Mouse (Mus musculus) hindbrain, embryonic 10.5 days (tissue): ENCODE results near the gene Atg9a. TPM values are rescaled to one million over a fixed set of nuclear protein-coding genes. Genes with fewer than 3 reads are reported as not detected.

ENCODE experiments used
- DNase-seq: peaks from one replicate; pipeline ENCODE4 v3.0.0-alpha.2; 2017; ENCODE audit warnings: low spot score
- H3K27ac ChIP-seq: fragments of 300-500 bp; sonication (generic); 2 replicates; pipeline ENCODE4 v1.5.1; 2016; ENCODE audit warnings: mild to moderate bottlenecking, moderate library complexity
- H3K27me3 ChIP-seq: fragments of 300-500 bp; sonication (generic); 2 replicates; pipeline ENCODE4 v1.6.1; 2016; ENCODE audit warnings: mild to moderate bottlenecking; ENCODE audit not compliant: poor library complexity, insufficient read depth, severe bottlenecking
- H3K36me3 ChIP-seq: fragments of 300-500 bp; sonication (generic); 2 replicates; pipeline ENCODE4 v1.6.1; 2016; ENCODE audit warnings: mild to moderate bottlenecking, moderate library complexity
- H3K4me1 ChIP-seq: fragments of 300-500 bp; sonication (generic); replicated peaks from 2 replicates; pipeline ENCODE4 v1.6.1; 2016; ENCODE audit warnings: mild to moderate bottlenecking
- H3K4me3 ChIP-seq: fragments of 300-500 bp; sonication (generic); 2 replicates; pipeline ENCODE4 v1.5.1; 2016; ENCODE audit warnings: mild to moderate bottlenecking, moderate library complexity
- H3K9me3 ChIP-seq: fragments of 300-500 bp; sonication (generic); 2 replicates; pipeline ENCODE4 v1.6.1; 2016; ENCODE audit warnings: mild to moderate bottlenecking, moderate library complexity
- WGBS: fragments of 180-500 bp; shearing (Covaris S2); methylation state at CpG from one replicate; pipeline ENCODE4 v1.1.7; 2016; 5-methylcytosine and 5-hydroxymethylcytosine counted together
- polyA plus RNA-seq: library from polyadenylated mRNA; unstranded; fragments of >200 nt; fragmentation: Nextera tagmentation; extraction: Ambion mirVana; gene quantifications from 2 replicates; pipeline ENCODE4 v1.2.1, GENCODE M21; 2016

Gene Atg9a
- polyA plus RNA-seq, 1 experiment from 2014 or later = 32.1 TPM

DNA sequence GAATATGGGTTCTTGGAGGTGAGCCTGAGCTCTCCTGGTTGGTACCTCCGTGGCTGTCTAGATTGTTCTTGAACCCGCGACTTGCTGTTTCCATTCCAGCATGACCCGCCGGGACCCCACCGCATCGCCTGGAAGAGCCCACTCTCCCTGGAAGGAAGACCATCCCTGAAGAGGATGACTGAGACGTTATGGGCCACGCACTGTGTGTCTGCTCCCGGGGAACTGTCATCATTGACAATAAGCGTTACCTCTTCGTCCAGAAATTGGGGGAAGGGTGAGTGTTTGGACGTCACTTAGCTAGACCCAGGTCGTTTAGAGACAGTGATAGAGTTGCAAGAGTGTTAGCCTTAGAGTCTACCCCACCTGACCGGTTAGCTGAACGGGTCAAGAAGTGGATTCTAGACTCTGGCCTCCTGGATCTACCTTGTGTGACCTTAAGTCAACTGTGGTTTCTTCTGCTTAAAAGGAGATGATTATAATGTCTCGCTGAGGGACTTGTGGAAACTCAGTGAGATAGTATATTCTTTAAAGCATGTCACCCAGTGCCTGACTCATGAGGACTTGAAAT, 19.2 kb upstream of the Atg9a start:
- peak overlapping the region; percentile 93 for H3K27ac ChIP-seq
- H3K36me3 ChIP-seq = peaks cover 46% of the 10 kb centered on the region
- H3K4me1 ChIP-seq = peaks cover 42% of the 10 kb centered on the region
- H3K4me3 ChIP-seq = peak overlapping the region; percentile 89
- WGBS = 13% methylated on average over 17 of the region's 17 CpGs
- DNase-seq = no peak
- peaks cover 17% of the 10 kb centered on the region for H3K27me3 ChIP-seq
- H3K9me3 ChIP-seq = no peaks in the 10 kb centered on the region

DNA sequence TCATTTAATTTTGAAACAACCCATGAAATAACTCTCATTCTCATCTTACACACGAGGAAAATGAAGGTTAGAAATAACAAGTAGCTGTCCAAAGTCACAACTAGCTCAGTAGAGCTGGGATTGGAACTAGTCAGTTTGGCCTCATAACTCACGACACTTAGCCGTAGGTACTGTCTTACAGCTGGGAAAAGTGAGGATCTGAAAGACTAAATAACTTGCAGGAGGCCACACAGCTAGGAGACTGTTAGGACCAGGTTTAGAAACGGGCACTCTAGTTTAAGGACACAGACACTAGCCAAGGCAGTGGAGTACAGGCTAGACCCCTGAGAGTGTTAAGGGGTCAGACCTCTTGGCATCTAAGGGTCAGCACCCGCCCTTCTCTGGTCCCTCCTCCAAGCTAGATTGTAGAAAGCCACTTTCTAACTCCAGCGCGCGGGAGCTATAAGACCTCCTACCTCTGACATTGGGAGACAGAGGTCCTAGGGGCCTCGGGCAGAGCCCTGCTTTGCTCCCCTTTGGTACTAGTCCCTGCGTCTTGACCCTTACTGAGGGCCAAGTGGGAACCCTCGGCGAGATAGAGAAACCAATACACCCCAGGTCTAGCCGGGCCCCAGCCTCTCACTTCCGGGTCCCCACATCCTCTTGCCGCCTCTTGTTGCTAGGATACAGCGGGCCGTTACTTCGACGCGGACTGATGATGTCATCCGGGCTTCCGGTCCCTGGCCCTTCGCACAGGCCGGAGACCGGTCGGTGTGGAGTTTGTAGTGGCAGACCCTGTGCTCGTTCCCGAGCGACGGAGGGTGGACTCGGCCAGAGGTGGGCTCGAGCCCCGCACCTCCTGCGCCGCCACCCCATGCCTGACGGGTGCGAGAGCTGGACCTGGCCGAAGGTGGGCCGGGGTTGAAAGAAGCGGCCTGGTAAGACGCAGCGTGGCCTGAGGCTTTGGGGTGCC, 18.4 kb upstream of the Atg9a start, which contains the start of the genes Glb1l and Stk16:
TSS of gene Glb1l (minus strand) at position 678 of the 952 bp plus-strand sequence.
TSS of gene Stk16 (plus strand) at position 703 of the 952 bp plus-strand sequence.
- peak; percentile 97 for DNase-seq
- Histone ChIP-seq H3K27ac (peak within 1 kb of the TSS; percentile 93), H3K4me1 (peaks cover 42% of the 10 kb centered on the region), H3K9me3 (no peaks in the 10 kb centered on the region), H3K36me3 (peaks cover 38% of the 10 kb centered on the region), H3K27me3 (peaks cover 9% of the 10 kb centered on the region), H3K4me3 (peak within 1 kb of the TSS; percentile 89)
- 6% methylated on average over 42 of the region's 42 CpGs for WGBS

DNA sequence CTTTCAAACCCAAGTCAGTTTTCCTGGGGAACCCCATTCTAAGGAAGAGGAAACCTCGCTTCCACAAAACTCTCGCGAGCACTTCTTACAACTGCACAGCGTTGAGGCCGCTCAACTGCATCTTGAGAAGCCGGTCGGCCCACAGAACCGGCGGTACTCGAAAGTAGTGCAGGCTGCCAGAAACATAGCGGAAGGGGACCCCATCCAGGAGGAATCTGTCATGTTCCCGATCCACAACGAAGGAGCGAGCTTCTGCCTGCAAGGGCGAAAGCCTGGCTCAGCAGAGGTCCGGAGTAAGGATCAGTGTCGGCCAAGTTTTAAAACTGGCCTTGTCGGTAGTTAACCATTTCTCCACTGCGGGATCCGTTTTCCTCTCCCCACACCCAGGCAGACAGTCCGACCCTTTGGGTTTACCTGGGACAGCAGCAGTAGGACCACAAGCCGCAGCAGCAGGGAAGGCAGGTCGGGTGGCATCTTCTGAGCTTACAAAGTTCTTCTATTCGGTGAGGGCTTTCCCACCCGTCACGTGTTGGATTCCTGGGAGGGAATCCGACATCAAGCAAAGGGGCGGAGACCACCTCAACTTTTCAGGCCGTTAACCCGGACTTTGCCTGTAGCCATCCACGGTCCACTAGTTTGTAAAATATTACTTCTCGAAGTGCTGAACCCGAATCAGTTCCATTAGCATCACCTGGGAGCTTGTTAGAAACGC, 17.1 kb upstream of the Atg9a start:
- 12% methylated on average over 34 of the region's 34 CpGs for WGBS

DNA sequence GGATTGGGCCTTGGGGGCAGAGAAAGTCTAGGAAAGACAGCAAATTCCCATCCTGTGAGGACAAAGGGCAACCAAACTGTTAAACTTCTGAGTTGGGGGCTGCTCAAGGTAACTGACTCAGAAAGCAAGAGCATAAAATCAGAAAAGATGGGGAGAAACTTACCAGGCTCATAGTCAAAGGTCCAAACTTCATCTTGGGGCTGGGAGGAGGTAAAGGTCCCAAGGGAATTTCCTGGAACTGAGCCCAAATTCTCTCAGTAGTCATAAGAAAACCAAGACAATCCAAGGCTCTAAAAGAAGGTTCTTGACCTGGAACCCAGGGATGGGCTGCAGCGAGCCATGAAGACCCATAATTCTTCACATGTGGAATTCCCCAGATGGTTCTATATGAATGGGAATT, 9.2 kb upstream of the Atg9a start:
- no peaks in the 10 kb centered on the region for H3K4me1 ChIP-seq
- DNase-seq = no peak
- H3K36me3 ChIP-seq = peaks cover 41% of the 10 kb centered on the region
- H3K27me3 ChIP-seq = no peaks in the 10 kb centered on the region
- H3K9me3 ChIP-seq = no peaks in the 10 kb centered on the region
- 90% methylated on average over 1 of the region's 1 CpGs for WGBS
- no peak overlapping the region for H3K27ac ChIP-seq
- no peak overlapping the region for H3K4me3 ChIP-seq

More for the DNA sequence above, 17.1 kb upstream of the Atg9a start:
- Histone ChIP-seq H3K4me1 (peaks cover 42% of the 10 kb centered on the region), H3K27ac (peak overlapping the region; percentile 69), H3K27me3 (peaks cover 7% of the 10 kb centered on the region), H3K4me3 (peak overlapping the region; percentile 89), H3K36me3 (peaks cover 25% of the 10 kb centered on the region), H3K9me3 (no peaks in the 10 kb centered on the region)
- peak; percentile 23 for DNase-seq

DNA sequence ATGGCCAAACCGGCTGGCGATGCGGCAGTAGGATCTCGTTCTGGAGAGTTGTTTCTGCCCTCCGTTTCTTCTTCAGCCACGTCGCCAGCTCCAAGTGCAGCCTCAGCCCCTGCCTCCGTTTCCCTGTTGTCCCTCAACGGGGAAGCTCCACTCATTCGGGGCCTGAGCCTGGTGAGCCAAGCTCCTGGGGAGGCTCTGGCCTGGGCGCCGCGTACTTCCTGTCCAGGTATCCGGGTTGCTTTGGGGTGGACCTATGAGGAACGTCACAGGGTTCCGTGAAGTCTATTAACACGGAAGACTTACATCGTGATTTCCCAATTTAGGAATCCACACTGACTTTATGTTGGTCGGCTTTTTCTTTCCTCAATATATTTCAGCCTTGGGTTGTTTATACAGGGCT, 456 bp upstream of the Atg9a start:
- under 1% methylated on average over 19 of the region's 19 CpGs for WGBS
- peak overlapping the region; percentile 89 for H3K4me3 ChIP-seq
- peaks cover 34% of the 10 kb centered on the region for H3K36me3 ChIP-seq
- H3K9me3 ChIP-seq = no peaks in the 10 kb centered on the region
- H3K27me3 ChIP-seq = no peaks in the 10 kb centered on the region
- peak overlapping the region; percentile 91 for H3K27ac ChIP-seq
- peaks cover 31% of the 10 kb centered on the region for H3K4me1 ChIP-seq
- no peak for DNase-seq

DNA sequence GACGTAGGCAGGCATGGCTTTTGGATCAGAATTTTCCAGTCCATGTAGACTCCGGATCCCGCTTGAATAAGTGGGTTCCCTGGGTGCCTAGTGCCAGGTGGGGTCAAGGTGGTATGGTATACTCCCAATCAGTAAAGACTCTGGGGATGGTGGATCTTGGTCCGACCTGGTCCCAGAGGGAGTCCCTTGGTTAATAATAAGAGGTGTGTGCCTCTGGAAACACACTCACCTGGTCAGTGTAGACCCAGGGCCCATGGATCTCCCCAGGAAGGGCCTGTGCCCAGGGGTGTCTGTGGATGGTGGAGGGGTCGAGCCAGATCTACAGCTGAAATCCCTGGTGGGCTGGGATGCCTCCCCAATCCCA, 756 bp downstream of the Atg9a start:
- WGBS = 45% methylated on average over 5 of the region's 5 CpGs

DNA sequence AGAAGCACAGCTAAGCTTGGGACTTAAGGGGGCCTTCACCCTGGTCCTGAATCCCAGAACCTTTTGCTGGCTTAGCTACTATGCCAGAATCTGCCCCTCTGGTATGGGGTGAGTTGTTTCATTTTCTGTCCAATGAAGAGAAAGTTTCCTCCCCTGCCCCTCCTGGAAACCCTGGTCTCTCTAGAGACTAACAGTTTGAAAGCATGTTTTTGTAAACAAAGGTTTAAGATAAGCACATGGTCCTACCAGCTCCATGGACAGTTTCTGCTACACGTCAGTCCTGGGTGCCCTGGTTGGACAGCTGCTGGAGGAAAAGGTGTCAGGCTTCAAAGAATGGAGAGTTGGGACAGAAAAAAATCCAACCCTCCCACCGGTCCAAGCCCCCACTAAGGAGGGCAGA, 1.4 kb downstream of the Atg9a start:
- Histone ChIP-seq H3K4me3 (peak overlapping the region; percentile 89; the same call in 1 of the 2 replicates), H3K9me3 (no peaks in the 10 kb centered on the region), H3K4me1 (peaks cover 31% of the 10 kb centered on the region), H3K36me3 (peaks cover 34% of the 10 kb centered on the region), H3K27ac (no peak overlapping the region), H3K27me3 (no peaks in the 10 kb centered on the region)
- WGBS = 72% methylated on average over 2 of the region's 2 CpGs
- no peak for DNase-seq

More for the DNA sequence above, 756 bp downstream of the Atg9a start:
- H3K27ac ChIP-seq = peak overlapping the region; percentile 91
- H3K27me3 ChIP-seq = no peaks in the 10 kb centered on the region
- no peak for DNase-seq
- H3K9me3 ChIP-seq = no peaks in the 10 kb centered on the region
- peaks cover 34% of the 10 kb centered on the region for H3K36me3 ChIP-seq
- peak overlapping the region; percentile 89 for H3K4me3 ChIP-seq
- peaks cover 31% of the 10 kb centered on the region for H3K4me1 ChIP-seq

DNA sequence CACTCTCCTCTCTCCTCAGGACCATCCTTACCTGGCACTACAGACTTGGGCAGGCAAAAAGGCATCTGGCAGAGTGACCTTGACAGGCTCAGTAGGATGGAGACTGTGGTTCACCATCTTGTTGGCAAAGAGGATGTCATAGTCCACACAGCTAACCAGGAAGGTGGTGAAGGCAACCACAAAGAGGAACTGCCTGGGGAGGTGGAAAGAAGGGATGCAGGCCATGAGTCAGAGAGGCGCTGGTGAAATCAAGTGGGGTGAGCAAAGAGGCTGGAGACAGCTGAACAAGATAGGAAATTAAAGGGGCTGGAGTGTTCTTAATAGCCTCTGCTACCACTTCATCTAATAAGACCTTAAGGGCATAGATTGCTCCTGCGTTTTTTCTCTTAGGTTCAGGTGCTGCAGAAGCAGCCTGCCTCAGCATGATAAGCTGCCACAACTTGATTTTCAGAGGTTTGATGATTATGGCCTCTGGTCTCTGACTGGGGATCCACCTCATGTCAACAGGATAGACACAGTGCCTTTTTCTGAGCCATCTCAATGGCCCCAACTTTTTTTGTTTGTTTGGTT, 4.0 kb downstream of the Atg9a start:
- Histone ChIP-seq H3K27ac (no peak overlapping the region), H3K9me3 (no peaks in the 10 kb centered on the region), H3K4me1 (peaks cover 23% of the 10 kb centered on the region), H3K4me3 (no peak overlapping the region), H3K27me3 (no peaks in the 10 kb centered on the region), H3K36me3 (peaks cover 45% of the 10 kb centered on the region)
- WGBS = 91% methylated on average over 2 of the region's 2 CpGs
- no peak for DNase-seq

DNA sequence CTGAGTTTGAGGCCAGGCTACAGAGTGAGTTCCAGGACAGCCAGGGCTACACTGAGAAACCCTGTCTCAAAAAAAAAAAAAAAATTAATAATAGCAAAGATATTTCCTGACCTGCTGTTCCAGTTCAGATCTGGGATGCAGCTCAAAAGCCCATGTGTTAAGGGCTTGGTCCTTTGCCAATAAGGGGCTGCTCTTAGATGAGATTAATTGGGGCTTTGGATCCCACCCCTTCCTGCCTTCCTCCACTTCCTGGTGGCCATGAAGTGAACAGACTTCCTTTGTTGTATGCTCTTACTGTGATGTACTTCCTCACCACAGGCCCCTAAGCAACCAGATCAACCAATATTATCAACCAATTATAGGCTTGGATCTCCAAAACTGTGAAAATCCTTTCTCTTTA, 4.9 kb downstream of the Atg9a start:
- H3K36me3 ChIP-seq = peaks cover 54% of the 10 kb centered on the region
- no peak overlapping the region for H3K4me3 ChIP-seq
- H3K27ac ChIP-seq = no peak overlapping the region
- peaks cover 16% of the 10 kb centered on the region for H3K4me1 ChIP-seq
- DNase-seq = no peak
- no peaks in the 10 kb centered on the region for H3K9me3 ChIP-seq
- H3K27me3 ChIP-seq = no peaks in the 10 kb centered on the region

DNA sequence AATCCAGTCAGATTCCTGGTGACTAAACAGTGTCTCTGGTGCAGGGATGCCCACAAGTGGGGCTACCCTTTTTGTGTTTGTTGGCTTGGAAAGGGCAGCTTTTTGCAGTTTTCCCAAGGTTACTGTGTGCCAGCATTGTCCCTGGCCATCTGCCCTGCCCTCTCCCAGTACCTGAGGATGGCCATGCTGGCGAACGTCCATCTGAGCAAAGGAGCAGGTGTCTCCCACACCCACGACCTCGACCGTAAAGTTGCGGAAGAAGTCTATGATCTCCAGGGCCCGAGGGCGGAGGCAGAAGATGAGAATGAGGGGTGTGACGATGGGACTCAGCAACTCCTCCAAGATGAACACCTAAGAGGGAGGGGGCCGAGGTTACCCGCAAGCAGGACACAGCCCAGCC, 6.5 kb downstream of the Atg9a start:
- Histone ChIP-seq H3K36me3 (peaks cover 68% of the 10 kb centered on the region), H3K4me3 (no peak overlapping the region), H3K27me3 (no peaks in the 10 kb centered on the region), H3K27ac (no peak overlapping the region), H3K9me3 (no peaks in the 10 kb centered on the region), H3K4me1 (peaks cover 11% of the 10 kb centered on the region)
- 92% methylated on average over 11 of the region's 11 CpGs for whole genome bisulfite sequencing
- DNase-seq = no peak

DNA sequence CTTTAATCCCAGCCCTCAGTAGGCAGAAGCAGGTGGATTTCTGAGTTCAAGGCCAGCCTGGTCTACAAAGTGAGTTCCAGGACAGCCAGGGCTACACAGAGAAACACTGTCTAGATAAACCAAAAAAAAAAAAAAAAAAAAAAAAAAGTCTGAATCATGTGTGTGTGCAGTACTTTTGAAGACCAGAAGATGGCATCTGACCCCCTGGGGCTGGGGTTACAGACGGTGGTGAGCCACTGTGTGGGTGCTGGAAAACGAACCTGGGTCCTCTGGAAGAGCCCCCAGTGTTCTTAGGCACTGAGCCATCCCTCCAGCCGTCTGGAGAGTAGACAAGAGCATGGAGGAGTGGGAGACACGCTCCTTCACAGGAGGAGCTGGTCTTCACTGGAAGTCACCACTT, 9.8 kb downstream of the Atg9a start:
- H3K9me3 ChIP-seq = no peaks in the 10 kb centered on the region
- H3K27me3 ChIP-seq = no peaks in the 10 kb centered on the region
- no peak overlapping the region for H3K4me3 ChIP-seq
- H3K4me1 ChIP-seq = peaks cover 34% of the 10 kb centered on the region
- DNase-seq = no peak
- no peak overlapping the region for H3K27ac ChIP-seq
- WGBS = 70% methylated on average over 4 of the region's 4 CpGs
- H3K36me3 ChIP-seq = peaks cover 67% of the 10 kb centered on the region

DNA sequence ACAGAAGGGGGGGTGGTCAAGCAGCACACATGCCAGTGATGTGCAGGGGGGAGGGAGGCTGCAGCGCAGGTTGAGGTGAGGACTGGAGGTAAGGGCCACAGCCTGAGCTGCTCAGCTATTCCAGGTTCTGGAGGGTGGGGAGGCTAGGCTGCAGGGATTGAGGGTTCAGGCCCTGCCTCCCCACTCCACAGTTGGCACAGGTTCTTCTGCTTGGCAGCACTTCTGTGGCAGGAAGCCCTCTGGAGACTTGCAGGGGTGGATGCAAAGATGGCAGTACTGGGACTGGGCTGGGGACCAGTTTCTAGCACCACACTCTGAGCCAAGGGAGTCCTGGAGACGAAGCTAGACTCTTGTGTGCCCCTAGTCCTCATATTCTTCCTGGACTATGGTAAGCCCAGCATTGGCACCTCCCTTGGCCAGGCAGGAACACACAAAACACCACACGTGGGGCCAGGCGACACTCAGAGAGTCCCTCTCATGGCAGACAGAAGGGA, 10.6 kb downstream of the Atg9a start:
- peaks cover 34% of the 10 kb centered on the region for H3K4me1 ChIP-seq
- DNase-seq = no peak
- no peaks in the 10 kb centered on the region for H3K9me3 ChIP-seq
- H3K4me3 ChIP-seq = no peak overlapping the region
- no peak overlapping the region for H3K27ac ChIP-seq
- H3K27me3 ChIP-seq = no peaks in the 10 kb centered on the region
- peaks cover 68% of the 10 kb centered on the region for H3K36me3 ChIP-seq
- 88% methylated on average over 4 of the region's 4 CpGs for WGBS
